Mouse (Mus musculus) ES-E14 (cell line): Measurements from ENCODE around the gene Baz2b.

Source experiments
- CHD2 ChIP-seq: IDR thresholded peaks from 2 replicates; pipeline ENCODE4 v1.6.1; 2014; ENCODE audit warnings: mild to moderate bottlenecking, low read depth, low read length, inconsistent platforms
- HCFC1 ChIP-seq: IDR thresholded peaks from 2 replicates; pipeline ENCODE4 v1.6.1; 2012; ENCODE audit warnings: low read length, inconsistent platforms, borderline replicate concordance; ENCODE audit not compliant: insufficient read depth
- ZC3H11A ChIP-seq: IDR thresholded peaks from 2 replicates; pipeline ENCODE4 v1.6.1; 2012; ENCODE audit warnings: low read depth, mild to moderate bottlenecking, inconsistent platforms, low read length, borderline replicate concordance

DNA sequence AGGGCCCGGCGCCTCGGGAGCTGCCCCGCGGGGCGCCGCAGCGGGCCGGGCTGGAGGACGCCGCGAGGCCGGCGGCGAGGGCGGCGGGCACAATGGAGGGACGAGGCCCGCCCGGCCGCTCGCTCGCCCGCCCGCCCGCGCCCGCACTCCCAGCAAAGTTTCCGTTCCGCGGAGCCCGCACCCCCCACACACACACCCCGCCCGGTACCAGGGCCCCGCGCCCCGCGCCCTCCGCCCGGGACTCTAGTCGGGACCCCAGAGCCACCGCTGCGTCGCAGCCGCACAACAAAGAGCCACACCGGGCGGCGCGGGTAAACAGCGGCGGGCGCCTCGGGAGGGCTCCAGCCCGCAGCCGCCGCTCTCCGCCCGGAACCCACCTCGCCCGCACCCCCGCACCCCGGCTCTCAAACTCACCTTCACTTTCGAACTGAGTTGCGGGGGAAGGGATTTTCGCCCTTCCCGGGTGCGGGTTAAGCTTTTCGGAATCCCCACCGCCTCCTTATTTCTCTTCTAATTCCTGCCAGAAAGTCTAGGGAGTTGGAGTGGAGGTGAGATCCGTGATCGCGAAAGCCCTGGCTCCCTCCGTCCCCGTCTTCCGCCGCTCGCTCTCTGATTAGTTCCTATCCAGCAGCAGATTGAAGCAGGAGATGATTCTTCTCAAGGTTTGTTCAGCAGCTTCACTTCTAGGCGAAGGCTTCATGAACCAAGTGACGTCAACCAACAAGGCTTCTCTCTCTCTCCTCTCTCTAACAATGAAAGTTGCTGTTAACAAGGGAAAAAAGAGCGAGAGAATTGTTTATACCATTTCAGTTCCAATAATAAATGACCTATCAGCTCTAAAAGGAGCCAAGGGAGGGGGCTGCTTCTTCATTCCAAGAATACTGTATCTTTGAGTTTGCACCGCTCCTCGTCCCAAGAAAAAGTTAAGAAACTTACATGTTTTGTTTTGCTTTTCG is 84.3 kb downstream of the Baz2b start:
- TF ChIP-seq CHD2 (no peak), ZC3H11A (no peak), HCFC1 (no peak)
